Mouse (Mus musculus) A20 (cell line): ENCODE measurements around the gene Ankrd39.

Experiments used
- DNase-seq: peaks from one replicate; pipeline ENCODE4 v3.0.0-alpha.2; 2011; ENCODE audit warnings: low read depth, low spot score

Ankrd39 gene

GRCm38 (mm10) chr1:36492416-36493139 is 54.7 kb downstream of the Ankrd39 start:
- DNase-seq = no peak

GRCm38 (mm10) chr1:36489661-36490060 is 57.6 kb downstream of the Ankrd39 start:
- DNase-seq = no peak
